Mouse (Mus musculus): ENCODE measurements around the gene Ctsw. TPM values are rescaled to one million over a fixed set of nuclear protein-coding genes. Genes with fewer than 3 reads are reported as not detected.
A peak's percentile ranks its signal among the peaks of the same experiment; 100 is the strongest.

Gene Ctsw
- total and polyA plus RNA-seq, 2 experiments from 2014 or later: 0.33 to 1.9 TPM

- peaks cover 33% of the 10 kb centered on the region for H3K36me3 ChIP-seq (ENCODE audit: insufficient read depth, low read length)
- peak within 1 kb of the TSS; percentile 95 for H3K9ac ChIP-seq (replicated peaks; ENCODE audit: low read length, poor library complexity, severe bottlenecking)
- peak within 1 kb of the TSS; percentile 86 for H3K27ac ChIP-seq (ENCODE audit: low read depth, low read length)
- peaks cover 20% of the 10 kb centered on the region for H3K4me1 ChIP-seq (ENCODE audit: insufficient read depth, low read length)
- WGBS: under 1% methylated on average over 46 of the region's 87 CpGs
- no peak for TF ChIP-seq CTCF (IDR thresholded peaks at IDR 0.05)
- H3K4me3 ChIP-seq (ENCODE audit: low read depth, low read length): peak within 1 kb of the TSS; percentile 70
- DNase-seq (ENCODE audit: low spot score) (peak; percentile 97), ATAC-seq (ENCODE audit: low FRiP score) (peak; percentile 89)
- peak within 1 kb of the TSS; percentile 81 for H3K4me2 ChIP-seq (ENCODE audit: low read depth, low read length, poor library complexity, severe bottlenecking)
- no peaks in the 10 kb centered on the region for H3K9me3 ChIP-seq (ENCODE audit: low read length)
- no peaks in the 10 kb centered on the region for H3K27me3 ChIP-seq (ENCODE audit: insufficient read depth, low read length)
Measured at GRCm38 (mm10) chr19:5424782-5425741, 43.2 kb downstream of the Ctsw start, which contains the start of the genes Drap1 and AI837181. Gene Drap1, minus strand, starts transcription at chr19:5424979. Gene AI837181, plus strand, starts transcription at chr19:5425144.

- Histone ChIP-seq H3K4me1 (ENCODE audit: insufficient read depth, low read length) (peaks cover 20% of the 10 kb centered on the region), H3K4me2 (ENCODE audit: low read depth, low read length, poor library complexity, severe bottlenecking) (peak overlapping the region; percentile 81), H3K4me3 (ENCODE audit: low read depth, low read length) (peak overlapping the region; percentile 70), H3K27me3 (ENCODE audit: insufficient read depth, low read length) (no peaks in the 10 kb centered on the region), H3K27ac (ENCODE audit: low read depth, low read length) (peak overlapping the region; percentile 86), H3K9ac (replicated peaks; ENCODE audit: low read length, poor library complexity, severe bottlenecking) (peak overlapping the region; percentile 95), H3K9me3 (ENCODE audit: low read length) (no peaks in the 10 kb centered on the region), H3K36me3 (ENCODE audit: insufficient read depth, low read length) (peaks cover 36% of the 10 kb centered on the region)
- TF ChIP-seq CTCF (IDR thresholded peaks at IDR 0.05): peak; percentile 30; the same call in 1 of the 2 replicates
- ATAC-seq (ENCODE audit: low FRiP score) (peak; percentile 48), DNase-seq (ENCODE audit: low spot score) (peak; percentile 66)
- WGBS: under 1% methylated on average over 34 of the region's 48 CpGs
Measured at GRCm38 (mm10) chr19:5424092-5424781, 44.1 kb downstream of the Ctsw start.

- H3K27me3 ChIP-seq (ENCODE audit: insufficient read depth, low read length): no peaks in the 10 kb centered on the region
- 59% methylated on average over 12 of the region's 12 CpGs for WGBS
- peaks cover 20% of the 10 kb centered on the region for H3K4me1 ChIP-seq (ENCODE audit: insufficient read depth, low read length)
- DNase-seq (ENCODE audit: low spot score): no peak
- H3K4me2 ChIP-seq (ENCODE audit: low read depth, low read length, poor library complexity, severe bottlenecking): peak overlapping the region; percentile 81
- no peak for ATAC-seq (ENCODE audit: low FRiP score)
- H3K4me3 ChIP-seq (ENCODE audit: low read depth, low read length): peak overlapping the region; percentile 70
- peak overlapping the region; percentile 95 for H3K9ac ChIP-seq (replicated peaks; ENCODE audit: low read length, poor library complexity, severe bottlenecking)
- peak overlapping the region; percentile 86 for H3K27ac ChIP-seq (ENCODE audit: low read depth, low read length)
- no peak for TF ChIP-seq CTCF (IDR thresholded peaks at IDR 0.05)
- peaks cover 36% of the 10 kb centered on the region for H3K36me3 ChIP-seq (ENCODE audit: insufficient read depth, low read length)
- H3K9me3 ChIP-seq (ENCODE audit: low read length): no peaks in the 10 kb centered on the region
Measured at GRCm38 (mm10) chr19:5423561-5423960, 44.7 kb downstream of the Ctsw start.

- 68% methylated on average over 9 of the region's 9 CpGs for WGBS
- H3K4me3 ChIP-seq (ENCODE audit: low read depth, low read length): peak overlapping the region; percentile 70; the same call in 1 of the 2 replicates
Measured at GRCm38 (mm10) chr19:5422895-5423443, 45.3 kb downstream of the Ctsw start.

GRCm38 (mm10) chr19:5422267-5422666 lies 46.0 kb downstream of the Ctsw start:
- Histone ChIP-seq H3K4me1 (ENCODE audit: insufficient read depth, low read length) (peaks cover 20% of the 10 kb centered on the region), H3K4me3 (ENCODE audit: low read depth, low read length) (no peak overlapping the region), H3K9ac (replicated peaks; ENCODE audit: low read length, poor library complexity, severe bottlenecking) (no peak overlapping the region), H3K36me3 (ENCODE audit: insufficient read depth, low read length) (peaks cover 42% of the 10 kb centered on the region), H3K27ac (ENCODE audit: low read depth, low read length) (no peak overlapping the region), H3K27me3 (ENCODE audit: insufficient read depth, low read length) (no peaks in the 10 kb centered on the region), H3K4me2 (ENCODE audit: low read depth, low read length, poor library complexity, severe bottlenecking) (no peak overlapping the region), H3K9me3 (ENCODE audit: low read length) (no peaks in the 10 kb centered on the region)
- 89% methylated on average over 10 of the region's 10 CpGs for WGBS
- ATAC-seq (ENCODE audit: low FRiP score) (no peak), DNase-seq (ENCODE audit: low spot score) (no peak)
- no peak for TF ChIP-seq CTCF (IDR thresholded peaks at IDR 0.05)

More at GRCm38 (mm10) chr19:5422895-5423443, 45.3 kb downstream of the Ctsw start:
- Histone ChIP-seq H3K27me3 (ENCODE audit: insufficient read depth, low read length) (no peaks in the 10 kb centered on the region), H3K36me3 (ENCODE audit: insufficient read depth, low read length) (peaks cover 42% of the 10 kb centered on the region), H3K9ac (replicated peaks; ENCODE audit: low read length, poor library complexity, severe bottlenecking) (0 out of 2 replicates have a peak overlapping the region, but pooled peaks have one; percentile 95), H3K9me3 (ENCODE audit: low read length) (no peaks in the 10 kb centered on the region), H3K27ac (ENCODE audit: low read depth, low read length) (no peak overlapping the region), H3K4me1 (ENCODE audit: insufficient read depth, low read length) (peaks cover 20% of the 10 kb centered on the region), H3K4me2 (ENCODE audit: low read depth, low read length, poor library complexity, severe bottlenecking) (peak overlapping the region; percentile 81)
- TF ChIP-seq CTCF (IDR thresholded peaks at IDR 0.05): no peak
- no peak for DNase-seq (ENCODE audit: low spot score)
- ATAC-seq (ENCODE audit: low FRiP score): no peak
